Mouse (Mus musculus) testis, adult 2 months (tissue): Measurements from ENCODE around the gene Adamtsl1.

Experiments used
- CTCF ChIP-seq: fragments of 200-500 bp; IDR thresholded peaks from 2 replicates; pipeline ENCODE4 v1.5.1; 2012; ENCODE audit warnings: low read depth, mild to moderate bottlenecking, inconsistent platforms, low read length, moderate library complexity; ENCODE audit not compliant: control insufficient read depth, insufficient read depth, insufficient replicate concordance
- POLR2A ChIP-seq: fragments of 200-500 bp; IDR thresholded peaks from 2 replicates; pipeline ENCODE4 v1.6.1; 2012; ENCODE audit warnings: low read depth, mild to moderate bottlenecking, inconsistent platforms, low read length, moderate library complexity; ENCODE audit not compliant: control insufficient read depth

- TF ChIP-seq POLR2A (no peak), CTCF (no peak)
Measured at GRCm38 (mm10) chr4:85483586-85483985, 30.4 kb upstream of the Adamtsl1 start.
